In genomic region chr11:120562949-120563348, GRCm38 (mm10) we compare ENCODE assay signal across 17 mouse cellular contexts. TPM values are rescaled to one million over a fixed set of nuclear protein-coding genes. Genes with fewer than 3 reads are reported as not detected.
"Had no signal": no experiment of that assay in that cellular context is flagged by ENCODE, and none has a peak within 500 bp of the region (broad histone marks: within the 10 kb centered on the region; RNA-seq: fewer than 3 reads in every experiment).

No protein-coding gene starts in this region.

- DNase-seq: retina, postnatal 1 day; right cerebral cortex, adult 18-20 months; right cerebral cortex, postnatal 14 days; right cerebral cortex, postnatal 25 days; right cerebral cortex, postnatal 4 days; spleen, adult 18-20 months; thymus, adult 18-20 months; thymus, adult 2 months; thymus, postnatal 14 days; thymus, postnatal 25 days; thymus, postnatal 36 days; thymus, postnatal 4 days had no signal

- H3K27ac ChIP-seq: neural tube, embryonic 13.5 days; neural tube, embryonic 15.5 days; stomach, embryonic 15.5 days; stomach, postnatal 0 days had no signal

- H3K4me3 ChIP-seq: neural tube, embryonic 13.5 days; neural tube, embryonic 15.5 days; stomach, embryonic 15.5 days had no signal

RNA-seq across cellular contexts. Expression of gene Ppp1r27, which starts 12.0 kb away (rescaled TPM):
- total RNA-seq: neutrophil, adult 5-6 weeks had no signal
